Mouse (Mus musculus): ENCODE data around the gene Ireb2. TPM values are rescaled to one million over a fixed set of nuclear protein-coding genes. Genes with fewer than 3 reads are reported as not detected.
"Not testable (repeated sequence)": the region's sequence is repeated elsewhere in the genome, so short reads cannot be mapped to it uniquely, and the experiment has no call there.

The Ireb2 gene
- total RNA-seq (2022), result 10 to 100 TPM; 17.3 to 18.9 (median 18.5) TPM

DNA sequence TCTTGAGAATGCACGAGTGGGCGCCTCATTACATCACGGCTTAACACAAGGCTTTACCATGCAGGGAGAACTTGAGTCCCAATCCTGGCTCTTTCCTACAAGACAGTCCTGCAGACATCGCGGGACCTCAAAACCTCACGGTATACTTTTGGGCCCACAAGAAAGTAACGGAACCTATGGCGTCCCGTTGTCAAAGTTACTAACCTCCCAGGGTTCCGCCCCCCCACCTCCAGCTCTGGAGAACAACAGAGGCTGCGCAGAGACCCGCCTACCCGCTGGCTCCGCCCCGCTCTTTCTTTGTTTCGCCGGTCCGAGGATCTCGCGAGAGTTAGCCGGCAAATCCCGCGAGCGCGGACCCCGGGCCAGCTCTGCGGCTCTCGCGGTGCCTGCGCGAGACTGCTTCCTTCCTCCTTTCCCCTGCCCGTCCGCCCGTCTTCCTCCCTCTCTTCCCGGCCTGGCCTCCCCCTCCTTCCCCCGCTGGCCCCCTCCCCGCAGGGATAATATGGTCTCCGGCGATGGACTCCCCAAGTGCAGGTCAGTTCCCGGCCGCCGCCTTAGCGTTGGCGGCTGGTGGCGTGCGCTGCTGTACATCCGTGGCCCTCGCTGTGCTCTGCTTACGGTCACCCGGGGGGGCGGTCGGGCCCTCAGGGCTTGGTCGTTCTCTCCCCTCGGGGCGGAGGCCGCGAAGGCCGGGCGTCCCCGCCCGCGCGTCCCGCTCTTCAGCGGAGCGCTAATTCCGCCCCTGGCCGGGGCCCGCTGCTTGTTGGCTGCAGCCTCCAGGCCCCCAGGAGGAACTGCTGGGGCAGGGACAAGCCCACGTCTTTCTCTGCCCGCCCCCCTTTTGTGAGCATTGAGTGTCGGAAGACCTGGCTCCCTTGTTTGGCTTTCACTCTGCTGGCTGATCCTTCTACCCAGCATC is at the start of gene Ireb2:
Ireb2 (plus strand) TSS at position 427 of the 919 bp plus-strand sequence.
- peak; percentile 98 for DNase-seq (ENCODE audit: low spot score in 2 of 2)

DNA sequence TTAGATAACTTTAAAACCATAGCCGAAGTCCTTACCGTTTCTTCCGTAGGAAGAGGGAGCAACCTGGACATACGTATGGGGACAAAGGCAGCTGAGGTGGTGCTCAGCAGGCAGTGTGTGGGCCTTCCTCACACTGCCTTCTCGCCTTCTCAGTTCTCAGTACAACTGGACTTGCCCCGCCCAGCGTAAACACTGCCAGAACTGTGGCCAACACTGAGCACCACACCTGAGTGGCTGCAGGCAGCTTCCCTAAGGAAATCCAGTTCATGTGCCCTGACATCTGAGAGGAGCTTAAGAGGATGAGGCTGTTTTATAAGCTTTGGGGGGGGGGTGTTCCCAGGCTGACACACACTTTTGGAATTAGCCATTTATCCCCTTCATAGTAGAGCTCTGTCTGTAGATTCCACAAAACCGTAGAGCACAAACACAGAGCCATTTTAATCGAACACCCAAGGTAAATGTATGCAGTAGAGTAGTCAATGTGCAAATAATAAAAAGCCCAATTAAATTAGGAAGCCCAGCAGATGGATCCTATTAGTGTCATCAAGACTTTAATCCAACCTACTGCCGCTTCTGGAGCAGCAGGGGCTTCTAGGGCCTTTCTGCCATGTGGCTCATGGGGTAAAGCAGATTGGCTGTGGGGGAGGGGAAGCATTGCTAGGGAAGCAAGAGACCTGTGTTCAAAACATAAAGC is 46.9 kb upstream of the Ireb2 start:
- no peak for DNase-seq (ENCODE audit: low spot score in 2 of 2)

GRCm38 (mm10) chr9:54821442-54822100 is 42.0 kb upstream of the Ireb2 start:
- DNase-seq (ENCODE audit: low spot score in 2 of 2), result no peak

GRCm38 (mm10) chr9:54829760-54830159 is 33.8 kb upstream of the Ireb2 start:
- no peak for DNase-seq (ENCODE audit: low spot score in 2 of 2)

- no peak for DNase-seq (ENCODE audit: low spot score in 2 of 2)
These were observed 33.0 kb upstream of the Ireb2 start for GRCm38 (mm10) chr9:54830624-54831023.

- no peak for DNase-seq (ENCODE audit: low spot score in 2 of 2)
These were observed 29.8 kb upstream of the Ireb2 start for GRCm38 (mm10) chr9:54833831-54834230.

- DNase-seq (ENCODE audit: low spot score in 2 of 2), result not testable (repeated sequence)
These were observed 27.5 kb upstream of the Ireb2 start for GRCm38 (mm10) chr9:54835951-54836717.

DNA sequence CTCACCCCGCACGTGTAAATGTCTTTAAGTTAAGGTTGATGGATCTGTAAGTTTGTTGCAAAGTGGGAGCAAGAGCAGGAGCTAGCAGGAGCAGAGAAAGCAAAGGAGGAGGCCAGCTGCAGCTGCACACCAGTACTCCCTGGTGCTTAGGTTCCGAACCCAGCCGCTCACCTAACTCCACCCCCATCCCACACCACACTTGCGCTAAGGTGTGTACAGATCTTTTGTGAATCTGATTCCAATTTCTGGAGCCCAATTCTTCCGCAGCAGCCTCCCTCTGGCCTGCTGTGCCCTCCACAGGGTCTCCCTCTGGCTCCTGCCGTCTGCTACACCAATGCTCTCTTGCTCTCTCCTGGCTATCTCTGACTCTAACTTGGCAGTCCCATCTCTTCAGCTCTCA is 25.8 kb upstream of the Ireb2 start:
- DNase-seq (ENCODE audit: low spot score in 2 of 2), result no peak

- no peak for DNase-seq (ENCODE audit: low spot score in 2 of 2)
These were observed 23.4 kb upstream of the Ireb2 start for GRCm38 (mm10) chr9:54840145-54840544.

- DNase-seq (ENCODE audit: low spot score in 2 of 2), result no peak
These were observed 21.3 kb upstream of the Ireb2 start for GRCm38 (mm10) chr9:54842311-54842710.

- DNase-seq (ENCODE audit: low spot score in 2 of 2), result no peak
These were observed 19.7 kb upstream of the Ireb2 start for GRCm38 (mm10) chr9:54843887-54844286.

- DNase-seq (ENCODE audit: low spot score in 2 of 2), result no peak
These were observed 18.9 kb upstream of the Ireb2 start for GRCm38 (mm10) chr9:54844556-54845176.

GRCm38 (mm10) chr9:54848203-54848602 is 15.4 kb upstream of the Ireb2 start:
- no peak for DNase-seq (ENCODE audit: low spot score in 2 of 2)

- DNase-seq (ENCODE audit: low spot score in 2 of 2), result not testable (repeated sequence)
These were observed 10.6 kb upstream of the Ireb2 start for GRCm38 (mm10) chr9:54853036-54853435.

- DNase-seq (ENCODE audit: low spot score in 2 of 2), result no peak
These were observed 10.0 kb upstream of the Ireb2 start for GRCm38 (mm10) chr9:54853619-54854018.

GRCm38 (mm10) chr9:54855638-54856037 is 8.0 kb upstream of the Ireb2 start:
- no peak for DNase-seq (ENCODE audit: low spot score in 2 of 2)

DNA sequence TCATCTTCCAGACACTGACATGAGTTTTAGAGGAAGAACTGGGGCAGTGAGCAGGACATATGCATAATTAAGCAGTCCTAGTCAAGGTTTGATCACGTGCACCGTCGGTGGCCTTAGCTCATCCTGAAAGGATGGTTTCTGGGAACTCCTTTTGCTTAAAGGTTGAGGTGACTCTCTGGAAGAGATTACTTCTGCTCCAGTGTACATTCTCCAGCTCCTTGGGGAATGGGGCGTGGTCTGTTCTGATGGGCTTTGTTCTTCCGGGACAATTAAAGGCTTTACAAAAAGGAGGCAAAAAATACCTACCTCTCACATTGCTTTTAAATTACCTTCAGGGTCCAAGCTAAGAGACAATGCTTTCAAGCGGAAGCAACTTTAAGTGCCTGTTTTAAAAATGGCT is 7.5 kb upstream of the Ireb2 start:
- DNase-seq (ENCODE audit: low spot score in 2 of 2), result no peak

- no peak for DNase-seq (ENCODE audit: low spot score in 2 of 2)
These were observed 6.1 kb upstream of the Ireb2 start for GRCm38 (mm10) chr9:54857474-54857873.

DNA sequence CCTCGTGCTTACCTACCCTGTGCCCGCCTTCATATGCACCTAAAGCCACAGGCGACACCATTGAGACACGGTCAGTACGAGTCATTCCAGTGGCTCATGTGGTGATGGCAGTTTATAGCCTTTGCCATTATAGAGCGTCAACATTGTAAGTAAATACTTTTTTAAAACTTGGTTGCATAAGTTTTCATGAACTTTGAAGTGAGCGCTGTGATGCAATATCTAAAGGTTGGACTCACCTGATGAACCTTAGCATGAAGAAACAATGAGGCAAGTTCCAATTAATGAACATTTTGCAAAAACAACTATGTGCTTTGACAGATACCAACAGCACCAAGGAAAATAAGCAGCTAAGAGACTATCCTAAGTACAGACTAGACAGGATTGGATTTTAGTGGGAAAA is 3.1 kb upstream of the Ireb2 start:
- no peak for DNase-seq (ENCODE audit: low spot score in 2 of 2)

DNA sequence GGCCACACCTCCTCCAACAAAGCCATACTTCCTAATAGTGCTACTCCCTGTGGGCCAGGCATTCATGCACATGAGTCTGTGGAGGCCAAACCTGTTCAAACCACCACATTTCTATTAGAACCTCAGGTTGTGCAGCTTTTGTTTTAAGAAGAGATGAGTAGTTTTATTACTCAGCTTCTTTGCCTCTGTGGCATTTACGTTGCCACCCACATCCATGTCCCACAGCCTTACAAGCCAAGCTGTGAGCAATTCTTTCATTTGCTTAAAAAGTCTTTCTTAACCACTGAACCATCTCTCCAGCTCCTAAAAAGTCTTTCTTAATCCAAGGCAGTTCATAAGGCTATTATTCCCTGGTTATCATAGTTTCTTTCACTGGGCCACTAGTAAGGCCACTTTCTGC is 15.2 kb downstream of the Ireb2 start:
- no peak for DNase-seq (ENCODE audit: low spot score in 2 of 2)

DNA sequence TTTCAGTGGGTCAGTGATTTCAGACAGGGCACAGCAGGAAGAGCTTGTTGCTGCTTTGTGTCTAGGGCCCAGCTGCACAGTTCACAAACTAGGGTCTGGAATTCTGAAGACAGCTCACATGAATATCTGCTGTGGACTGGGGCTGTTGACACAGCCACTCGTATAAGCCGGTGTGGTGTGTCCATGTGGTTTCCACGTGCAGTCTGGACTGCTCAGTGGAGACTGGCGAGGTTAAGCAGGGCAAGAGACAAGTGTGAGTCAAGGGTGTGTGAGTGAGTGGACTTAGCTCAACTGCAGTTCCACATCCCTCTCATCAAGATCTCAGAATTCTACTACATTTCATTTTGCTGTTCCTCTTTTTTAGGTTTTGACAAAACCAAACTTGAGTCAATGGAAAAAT is 28.5 kb downstream of the Ireb2 start:
- DNase-seq (ENCODE audit: low spot score in 2 of 2), result no peak

All from gastrocnemius, adult 8-10 months (tissue).